Mouse (Mus musculus) cerebellum, postnatal 14 days (tissue): ENCODE measurements around the gene Vmn1r21.
A peak's percentile ranks its signal among the peaks of the same experiment; 100 is the strongest.
"Not testable (repeated sequence)": the region's sequence is repeated elsewhere in the genome, so short reads cannot be mapped to it uniquely, and the experiment has no call there.

Experiments
- DNase-seq, 2 experiments: peaks; one replicate each; pipeline ENCODE4 v3.0.0; 2021; ENCODE audit warnings: mixed read lengths in 2 of 2

Vmn1r21 gene

GRCm38 (mm10) chr6:57850286-57850685, at the start of gene Vmn1r21:
Gene Vmn1r21 (minus strand): TSS chr6:57850343.
- no peak for DNase-seq

- peak; percentile 33 to 60 for DNase-seq
Measured at GRCm38 (mm10) chr6:57859043-57860042, 9.2 kb upstream of the Vmn1r21 start.

- DNase-seq: not testable (repeated sequence)
Measured at GRCm38 (mm10) chr6:57851177-57851576, 1.0 kb upstream of the Vmn1r21 start.

GRCm38 (mm10) chr6:57839693-57840408, 10.3 kb downstream of the Vmn1r21 start:
- peak; percentile 33 for DNase-seq

- no peak for DNase-seq
Measured at GRCm38 (mm10) chr6:57825259-57825715, 24.9 kb downstream of the Vmn1r21 start.

- DNase-seq: peak; percentile 80 to 85
Measured at GRCm38 (mm10) chr6:57824422-57825258, 25.5 kb downstream of the Vmn1r21 start, which contains the start of gene Vopp1. Gene Vopp1 (minus strand): TSS chr6:57825159.

GRCm38 (mm10) chr6:57823461-57823860, 26.7 kb downstream of the Vmn1r21 start:
- peak in 1 of 2 experiments; percentile 3 for DNase-seq

GRCm38 (mm10) chr6:57822648-57823410, 27.3 kb downstream of the Vmn1r21 start:
- DNase-seq: peak; percentile 5 to 9

GRCm38 (mm10) chr6:57814436-57814940, 35.7 kb downstream of the Vmn1r21 start:
- DNase-seq: no peak

GRCm38 (mm10) chr6:57811748-57812730, 38.1 kb downstream of the Vmn1r21 start:
- DNase-seq: no peak

- DNase-seq: no peak
Measured at GRCm38 (mm10) chr6:57805218-57806069, 44.7 kb downstream of the Vmn1r21 start.

- no peak for DNase-seq
Measured at GRCm38 (mm10) chr6:57803130-57803529, 47.0 kb downstream of the Vmn1r21 start.

GRCm38 (mm10) chr6:57798986-57799385, 51.2 kb downstream of the Vmn1r21 start:
- DNase-seq: no peak

GRCm38 (mm10) chr6:57796853-57797423, 53.2 kb downstream of the Vmn1r21 start:
- no peak for DNase-seq

- peak in 1 of 2 experiments; percentile 3 for DNase-seq
Measured at GRCm38 (mm10) chr6:57795835-57796234, 54.3 kb downstream of the Vmn1r21 start.
